Mouse (Mus musculus): ENCODE data around the gene Ranbp9.

DNA sequence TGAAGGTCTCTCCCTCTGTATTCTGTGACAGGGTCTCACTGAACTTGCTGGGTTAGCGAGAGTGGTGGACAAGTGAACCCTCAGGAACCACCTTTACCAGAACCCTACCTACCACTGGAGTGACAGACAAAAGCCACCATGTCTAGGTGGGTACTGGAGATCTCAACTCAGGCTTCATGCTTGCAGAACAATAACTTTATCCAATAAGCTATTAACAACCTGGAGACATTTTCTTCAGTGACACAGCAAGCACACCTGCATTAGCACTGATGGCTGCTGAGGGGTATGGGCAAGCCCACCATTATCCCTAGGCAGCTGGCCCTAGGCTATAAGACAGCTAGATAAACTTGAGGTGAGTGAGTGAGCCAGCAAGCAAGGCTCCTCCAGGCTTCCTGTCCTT is 40.7 kb downstream of the Ranbp9 start:
- no peak for TF ChIP-seq TAL1 (conservative IDR thresholded peaks at IDR 0.05; ENCODE audit: low read depth, low read length)
- TF ChIP-seq CTCF (IDR thresholded peaks at IDR 0.05; ENCODE audit: low read depth, low read length) = no peak
- no peak for TF ChIP-seq GATA2 (IDR thresholded peaks at IDR 0.05; ENCODE audit: borderline replicate concordance, low read depth, low read length)
- TF ChIP-seq GATA1 (IDR thresholded peaks at IDR 0.05; ENCODE audit: borderline replicate concordance, low read length) = no peak
- TF ChIP-seq POLR2AphosphoS5 (IDR thresholded peaks at IDR 0.05; ENCODE audit: insufficient replicate concordance, low read depth, low read length) = no peak

All from G1E (cell line).